Mouse (Mus musculus) gastrocnemius, adult 2 months (tissue): ENCODE data around the gene Prlh. TPM values are rescaled to one million over a fixed set of nuclear protein-coding genes. Genes with fewer than 3 reads are reported as not detected.
A peak's percentile ranks its signal among the peaks of the same experiment; 100 is the strongest.

Experiments used
- DNase-seq: peaks from one replicate; pipeline ENCODE4 v3.0.0; 2022
- H3K27ac ChIP-seq: fragments of 200-600 bp; 2 replicates; pipeline ENCODE4 v1.8.1; 2022; ENCODE audit warnings: mild to moderate bottlenecking
- H3K4me3 ChIP-seq: fragments of 200-600 bp; 2 replicates; pipeline ENCODE4 v1.8.1; 2022; ENCODE audit warnings: mild to moderate bottlenecking, moderate library complexity
- CTCF ChIP-seq: fragments of 200-600 bp; IDR thresholded peaks from 2 replicates; pipeline ENCODE4 v1.8.1; 2022; ENCODE audit warnings: antibody characterized with exemption, mild to moderate bottlenecking, moderate library complexity
- intact Hi-C: fragments of 180-260 bp; cut with DNase I; formaldehyde crosslinking; loops from one replicate; pipeline ENCODE4 v1.15.1; 2025
- total RNA-seq, 2 experiments: library from RNA; stranded (reverse); gene quantifications; 2 replicates each; pipeline ENCODE4 v1.2.3; 2021

The Prlh gene
- total RNA-seq, 2 experiments from 2014 or later: not detected

GRCm38 (mm10) chr1:90927308-90927707 is 25.6 kb upstream of the Prlh start:
- TF ChIP-seq CTCF: no peak
- Histone ChIP-seq H3K27ac (no peak overlapping the region), H3K4me3 (no peak overlapping the region)
- DNase-seq: no peak
- intact Hi-C loops: no loop called here

- Histone ChIP-seq H3K27ac (no peak overlapping the region), H3K4me3 (peak overlapping the region; percentile 29)
- intact Hi-C loops: loop anchor here (1.0 kb wide), 1 partner anchor 28 kb away; no protein-coding TSS in a partner anchor
- no peak for TF ChIP-seq CTCF
- no peak for DNase-seq
Measured at GRCm38 (mm10) chr1:90927929-90928574, 24.9 kb upstream of the Prlh start.

GRCm38 (mm10) chr1:90928575-90928934 is 24.4 kb upstream of the Prlh start:
- TF ChIP-seq CTCF: peak; percentile 88
- peak; percentile 89 for DNase-seq
- intact Hi-C loops: loop anchor here (1.0 kb wide), 1 partner anchor 28 kb away; no protein-coding TSS in a partner anchor
- Histone ChIP-seq H3K27ac (no peak overlapping the region), H3K4me3 (peak overlapping the region; percentile 29; the same call in 1 of the 2 replicates)

- H3K27ac ChIP-seq: no peak overlapping the region
- H3K4me3 ChIP-seq: no peak overlapping the region
- peak; percentile 30 for DNase-seq
- intact Hi-C loops: no loop called here
- no peak for TF ChIP-seq CTCF
Measured at GRCm38 (mm10) chr1:90933001-90933400, 19.9 kb upstream of the Prlh start.

GRCm38 (mm10) chr1:90936990-90937389 is 15.9 kb upstream of the Prlh start:
- intact Hi-C loops: no loop called here
- Histone ChIP-seq H3K4me3 (no peak overlapping the region), H3K27ac (no peak overlapping the region)
- no peak for DNase-seq
- no peak for TF ChIP-seq CTCF

- H3K4me3 ChIP-seq: no peak overlapping the region
- intact Hi-C loops: no loop called here
Measured at GRCm38 (mm10) chr1:90939980-90940379, 12.9 kb upstream of the Prlh start.

GRCm38 (mm10) chr1:90945171-90945570 is 7.7 kb upstream of the Prlh start:
- DNase-seq: no peak
- H3K4me3 ChIP-seq: no peak overlapping the region
- intact Hi-C loops: no loop called here
- H3K27ac ChIP-seq: no peak overlapping the region
- TF ChIP-seq CTCF: no peak

More at GRCm38 (mm10) chr1:90939980-90940379, 12.9 kb upstream of the Prlh start:
- no peak for DNase-seq
- no peak overlapping the region for H3K27ac ChIP-seq
- TF ChIP-seq CTCF: no peak

- H3K4me3 ChIP-seq: no peak overlapping the region
- no peak overlapping the region for H3K27ac ChIP-seq
- intact Hi-C loops: no loop called here
- no peak for DNase-seq
- TF ChIP-seq CTCF: no peak
Measured at GRCm38 (mm10) chr1:90947252-90947651, 5.7 kb upstream of the Prlh start.

GRCm38 (mm10) chr1:90949309-90949708 is 3.6 kb upstream of the Prlh start:
- Histone ChIP-seq H3K4me3 (no peak overlapping the region), H3K27ac (no peak overlapping the region)
- DNase-seq: no peak
- intact Hi-C loops: no loop called here
- TF ChIP-seq CTCF: no peak

GRCm38 (mm10) chr1:90951670-90952069 is 1.2 kb upstream of the Prlh start:
- DNase-seq: no peak
- TF ChIP-seq CTCF: no peak
- H3K27ac ChIP-seq: no peak overlapping the region
- H3K4me3 ChIP-seq: no peak overlapping the region
- intact Hi-C loops: no loop called here

GRCm38 (mm10) chr1:90953688-90954087 is 780 bp downstream of the Prlh start:
- DNase-seq: no peak
- H3K4me3 ChIP-seq: no peak overlapping the region
- H3K27ac ChIP-seq: no peak overlapping the region
- intact Hi-C loops: no loop called here
- no peak for TF ChIP-seq CTCF

GRCm38 (mm10) chr1:90956245-90957096 is 3.6 kb downstream of the Prlh start:
- peak; percentile 93 for TF ChIP-seq CTCF
- no peak overlapping the region for H3K27ac ChIP-seq
- no peak overlapping the region for H3K4me3 ChIP-seq
- intact Hi-C loops: loop anchor here (1.0 to 5.0 kb wide), 3 partner anchors 28 to 304 kb away; no protein-coding TSS in a partner anchor
- DNase-seq: peak; percentile 61

GRCm38 (mm10) chr1:90962526-90962925 is 9.6 kb downstream of the Prlh start:
- DNase-seq: no peak
- Histone ChIP-seq H3K4me3 (no peak overlapping the region), H3K27ac (no peak overlapping the region)
- no peak for TF ChIP-seq CTCF
- intact Hi-C loops: no loop called here
